ENCODE assay signal across 11 mouse cellular contexts in the genomic region with DNA sequence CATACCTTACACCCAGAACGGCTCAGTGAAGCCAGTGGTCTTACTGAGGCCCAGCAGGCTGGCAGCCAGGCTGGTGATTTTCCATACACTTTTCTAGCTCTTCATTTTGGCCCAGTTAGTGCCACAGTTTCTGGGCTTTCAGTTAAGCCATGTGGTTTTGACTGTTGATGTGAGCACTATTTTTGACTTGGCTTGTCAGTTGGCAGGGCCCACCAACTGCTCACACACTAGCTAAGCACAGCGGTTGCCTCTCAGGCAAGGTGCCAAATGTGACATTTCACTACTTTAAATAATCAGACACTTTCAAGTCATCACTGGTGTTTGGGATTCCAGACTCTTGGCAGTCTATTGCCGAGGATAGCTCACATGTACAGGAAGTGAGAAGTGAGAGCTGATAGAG.
DNase-seq lines count a peak whose midpoint lies in the region; ATAC-seq and TF ChIP-seq lines count a peak whose summit lies in the region.
"Had no signal": no experiment of that assay in that cellular context is flagged by ENCODE, and none has a peak within 500 bp of the region (broad histone marks: within the 10 kb centered on the region; RNA-seq: fewer than 3 reads in every experiment).

No protein-coding gene starts in this region.

- DNase-seq in Muller cell, postnatal 12 days (ENCODE audit: inconsistent ontology term), result peak; percentile 46
- peak; percentile 48 to 54 for DNase-seq in heart, adult 9 months (ENCODE audit: low spot score in 2 of 2)
- DNase-seq in left cerebral cortex, adult 18-20 months (ENCODE audit: low spot score in 2 of 2), result peak; percentile 59 to 65
- DNase-seq in kidney, adult 18-20 months, result no peak
- no peak for DNase-seq in spleen, adult 12 weeks (ENCODE audit: low spot score)
- DNase-seq in liver, postnatal 0 days, result no peak
- DNase-seq in urinary bladder, postnatal 14 days (ENCODE audit: low spot score), result no peak
- DNase-seq: thymus, adult 18-20 months had no signal

- ATAC-seq in cerebellum, adult (ENCODE audit: insufficient number of reproducible peaks, low FRiP score, low TSS enrichment), result peak; percentile 98
- ATAC-seq in liver, postnatal 0 days, result no peak

- no peak for TF ChIP-seq EP300 in liver, postnatal 0 days (IDR thresholded peaks at IDR 0.05; ENCODE audit: low read depth)

- no peaks in the 10 kb centered on the region for H3K9me3 ChIP-seq in liver, postnatal 0 days (ENCODE audit: low read length)
- H3K9me3 ChIP-seq: midbrain, embryonic 12.5 days had no signal

- no peak overlapping the region for H3K4me3 ChIP-seq in liver, postnatal 0 days (ENCODE audit: low read depth, low read length)
- H3K4me3 ChIP-seq: erythroblast, embryonic 14.5 days; midbrain, embryonic 12.5 days had no signal

- H3K36me3 ChIP-seq in liver, postnatal 0 days (replicated peaks; ENCODE audit: insufficient read depth, low read length), result no peaks in the 10 kb centered on the region
- H3K36me3 ChIP-seq: midbrain, embryonic 12.5 days had no signal

- no peaks in the 10 kb centered on the region for H3K27me3 ChIP-seq in liver, postnatal 0 days (ENCODE audit: insufficient read depth, low read length)
- H3K27me3 ChIP-seq: midbrain, embryonic 12.5 days had no signal

- H3K9ac ChIP-seq in liver, postnatal 0 days (replicated peaks), result no peak overlapping the region
- H3K9ac ChIP-seq: midbrain, embryonic 12.5 days had no signal

- 67% methylated on average over 3 of the region's 3 CpGs for WGBS in liver, postnatal 0 days (ENCODE audit: insufficient replicate concordance)

- no peak overlapping the region for H3K4me2 ChIP-seq in liver, postnatal 0 days (ENCODE audit: low read depth, low read length)
- H3K4me2 ChIP-seq: midbrain, embryonic 12.5 days had no signal

- no peaks in the 10 kb centered on the region for H3K4me1 ChIP-seq in liver, postnatal 0 days (ENCODE audit: insufficient read depth)
- H3K4me1 ChIP-seq: midbrain, embryonic 12.5 days had no signal

- TF ChIP-seq CTCF in liver, postnatal 0 days (IDR thresholded peaks at IDR 0.05; ENCODE audit: low read depth), result no peak

- H3K27ac ChIP-seq in liver, postnatal 0 days (ENCODE audit: low read depth), result no peak overlapping the region
- H3K27ac ChIP-seq: midbrain, embryonic 12.5 days had no signal

Comparison
In these comparisons a context has a peak if more than half of its experiments do, and no peak if none do; other contexts are left out.
1. DNase-seq: peak in Muller cell, postnatal 12 days (single experiment), heart, adult 9 months (2 of 2) and left cerebral cortex, adult 18-20 months (2 of 2); none in kidney, adult 18-20 months (single experiment), spleen, adult 12 weeks (single experiment), liver, postnatal 0 days (single experiment) and urinary bladder, postnatal 14 days (single experiment).